21 mouse cellular contexts compared by ENCODE assay signal in the genomic region with DNA sequence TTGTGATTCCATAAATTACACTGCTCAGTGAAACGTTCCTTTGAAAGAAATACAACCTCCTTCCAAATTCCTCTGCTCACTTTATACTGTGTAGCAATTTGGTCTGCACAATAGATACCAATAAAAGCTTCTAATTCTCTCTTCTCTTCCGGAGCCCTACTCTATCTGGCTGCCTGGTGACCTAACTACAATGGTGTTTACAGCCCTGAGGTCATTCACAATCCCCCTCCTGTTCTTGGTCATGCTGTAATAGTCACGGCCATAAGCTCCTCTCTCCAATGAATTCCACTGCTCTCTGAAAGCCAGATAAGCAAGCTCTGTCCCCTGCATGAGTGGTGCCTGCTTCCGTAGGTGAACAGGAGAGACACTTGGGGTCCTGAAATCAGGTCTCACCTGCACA.
DNase-seq lines count a peak whose midpoint lies in the region; ATAC-seq and TF ChIP-seq lines count a peak whose summit lies in the region.
"Had no signal": no experiment of that assay in that cellular context is flagged by ENCODE, and none has a peak within 500 bp of the region (broad histone marks: within the 10 kb centered on the region; RNA-seq: fewer than 3 reads in every experiment).

No protein-coding gene starts in this region.

- no peak overlapping the region for H3K27ac ChIP-seq in heart, postnatal 0 days (ENCODE audit: low read depth)
- no peak overlapping the region for H3K27ac ChIP-seq in heart, adult 2 months
- no peak overlapping the region for H3K27ac ChIP-seq in limb, embryonic 12.5 days
- no peak overlapping the region for H3K27ac ChIP-seq in limb, embryonic 10.5 days
- no peak overlapping the region for H3K27ac ChIP-seq in embryonic facial prominence, embryonic 11.5 days (replicated peaks; ENCODE audit: low read depth, low read length)
- 0 out of 2 replicates have a peak overlapping the region, but pooled peaks have one; percentile 1 for H3K27ac ChIP-seq in midbrain, embryonic 16.5 days (ENCODE audit: low read length)
- H3K27ac ChIP-seq: liver, embryonic 13.5 days; lung, embryonic 15.5 days; macrophage had no signal

- intact Hi-C loops in heart, adult 2 months (cut with DNase I): no loop called here

- H3K9ac ChIP-seq in heart, postnatal 0 days (replicated peaks; ENCODE audit: low read depth, low read length): no peak overlapping the region
- no peak overlapping the region for H3K9ac ChIP-seq in heart, adult 2 months (ENCODE audit: low read depth, low read length)
- H3K9ac ChIP-seq in limb, embryonic 12.5 days (replicated peaks): no peak overlapping the region
- H3K9ac ChIP-seq in embryonic facial prominence, embryonic 11.5 days (replicated peaks; ENCODE audit: low read length): no peak overlapping the region
- no peak overlapping the region for H3K9ac ChIP-seq in midbrain, embryonic 16.5 days (ENCODE audit: low read depth, low read length)
- H3K9ac ChIP-seq: liver, embryonic 13.5 days; lung, embryonic 15.5 days had no signal

- no peaks in the 10 kb centered on the region for H3K79me2 ChIP-seq in heart, adult 2 months (replicated peaks; ENCODE audit: control insufficient read depth, insufficient read depth, low read length)

- TF ChIP-seq CTCF in heart, postnatal 0 days (IDR thresholded peaks at IDR 0.05; ENCODE audit: low read depth): no peak
- no peak for TF ChIP-seq CTCF in heart, adult 2 months (IDR thresholded peaks at IDR 0.05)

- H3K36me3 ChIP-seq in heart, postnatal 0 days (replicated peaks; ENCODE audit: control insufficient read depth, insufficient read depth, low read length): no peaks in the 10 kb centered on the region
- no peaks in the 10 kb centered on the region for H3K36me3 ChIP-seq in heart, adult 2 months (ENCODE audit: control insufficient read depth, insufficient read depth, low read length)
- H3K36me3 ChIP-seq in limb, embryonic 12.5 days: no peaks in the 10 kb centered on the region
- H3K36me3 ChIP-seq in limb, embryonic 10.5 days: no peaks in the 10 kb centered on the region
- H3K36me3 ChIP-seq in embryonic facial prominence, embryonic 11.5 days (replicated peaks; ENCODE audit: control insufficient read depth, insufficient read depth, low read depth, low read length): no peaks in the 10 kb centered on the region
- H3K36me3 ChIP-seq in midbrain, embryonic 16.5 days (ENCODE audit: control insufficient read depth, insufficient read depth, low read length): no peaks in the 10 kb centered on the region
- H3K36me3 ChIP-seq: liver, embryonic 13.5 days; lung, embryonic 15.5 days had no signal

- H3K4me1 ChIP-seq in heart, postnatal 0 days (ENCODE audit: control insufficient read depth, insufficient read depth): 0 out of 2 replicates have a peak, but pooled peaks cover 10% of the 10 kb centered on the region
- peaks cover 1% of the 10 kb centered on the region; the same call in 1 of the 2 replicates for H3K4me1 ChIP-seq in heart, adult 2 months (ENCODE audit: control insufficient read depth, insufficient read depth, low read length)
- peaks cover 19% of the 10 kb centered on the region for H3K4me1 ChIP-seq in limb, embryonic 12.5 days (replicated peaks)
- H3K4me1 ChIP-seq in limb, embryonic 10.5 days: peaks cover 24% of the 10 kb centered on the region
- no peaks in the 10 kb centered on the region for H3K4me1 ChIP-seq in embryonic facial prominence, embryonic 11.5 days (ENCODE audit: control insufficient read depth, insufficient read depth, low read length)
- H3K4me1 ChIP-seq in midbrain, embryonic 16.5 days (ENCODE audit: control insufficient read depth, insufficient read depth, low read length): peaks cover 16% of the 10 kb centered on the region
- H3K4me1 ChIP-seq: liver, embryonic 13.5 days had no signal

- TF ChIP-seq POLR2A in heart, adult 2 months (IDR thresholded peaks at IDR 0.05; ENCODE audit: insufficient read depth, low read depth, low read length): no peak

- peak; percentile 39 for ATAC-seq in heart, postnatal 0 days (ENCODE audit: insufficient read depth, low read depth)
- ATAC-seq in limb, embryonic 12.5 days (ENCODE audit: insufficient number of reproducible peaks, insufficient read depth, low FRiP score, low TSS enrichment, low read depth): 0 out of 2 replicates have a peak, but pooled peaks have one; percentile 20
- no peak for ATAC-seq in embryonic facial prominence, embryonic 11.5 days (replicated peaks; ENCODE audit: insufficient number of reproducible peaks, low FRiP score, low TSS enrichment, low read depth)
- 0 out of 2 replicates have a peak, but pooled peaks have one; percentile 48 for ATAC-seq in midbrain, embryonic 16.5 days
- ATAC-seq: forebrain, embryonic 14.5 days; intestine, embryonic 16.5 days had no signal

- no peaks in the 10 kb centered on the region for H3K27me3 ChIP-seq in heart, postnatal 0 days (ENCODE audit: control insufficient read depth, insufficient read depth, low read length)
- no peaks in the 10 kb centered on the region for H3K27me3 ChIP-seq in heart, adult 2 months (ENCODE audit: control insufficient read depth, insufficient read depth, low read length)
- no peaks in the 10 kb centered on the region for H3K27me3 ChIP-seq in limb, embryonic 12.5 days
- H3K27me3 ChIP-seq in limb, embryonic 10.5 days (ENCODE audit: low read depth, poor library complexity, severe bottlenecking): no peaks in the 10 kb centered on the region
- no peaks in the 10 kb centered on the region for H3K27me3 ChIP-seq in embryonic facial prominence, embryonic 11.5 days (ENCODE audit: control insufficient read depth, insufficient read depth, low read length)
- H3K27me3 ChIP-seq in midbrain, embryonic 16.5 days (ENCODE audit: control insufficient read depth, insufficient read depth, low read depth, low read length): no peaks in the 10 kb centered on the region
- H3K27me3 ChIP-seq: liver, embryonic 13.5 days; lung, embryonic 15.5 days had no signal

- no peak for DNase-seq in heart, postnatal 0 days (ENCODE audit: low spot score)
- DNase-seq in heart, adult 2 months: no peak
- no peak for DNase-seq in limb, embryonic 10.5 days (ENCODE audit: low spot score)
- peak; percentile 36 for DNase-seq in embryonic facial prominence, embryonic 11.5 days (ENCODE audit: low spot score)
- DNase-seq in spleen, adult 12 weeks (ENCODE audit: low spot score): no peak
- DNase-seq in layer of hippocampus, postnatal 14 days (ENCODE audit: low spot score in 2 of 2): no peak
- DNase-seq: adrenal gland, postnatal 25 days; gastrocnemius, postnatal 25 days; heart, postnatal 36 days; left cerebral cortex, postnatal 4 days; liver, embryonic 13.5 days; right cerebral cortex, adult 18-20 months; thymus, adult 18-20 months had no signal

- 15% methylated on average over 4 of the region's 4 CpGs for WGBS in heart, postnatal 0 days
- 29% methylated on average over 4 of the region's 4 CpGs for WGBS in heart, adult 2 months
- WGBS in limb, embryonic 12.5 days: 15% methylated on average over 4 of the region's 4 CpGs
- WGBS in limb, embryonic 10.5 days: 35% methylated on average over 4 of the region's 4 CpGs
- WGBS in embryonic facial prominence, embryonic 11.5 days: 32% methylated on average over 4 of the region's 4 CpGs
- WGBS in midbrain, embryonic 16.5 days: 16% methylated on average over 4 of the region's 4 CpGs

- no peak overlapping the region for H3K4me3 ChIP-seq in heart, postnatal 0 days (ENCODE audit: low read depth, low read length)
- no peak overlapping the region for H3K4me3 ChIP-seq in heart, adult 2 months
- no peak overlapping the region for H3K4me3 ChIP-seq in limb, embryonic 12.5 days (replicated peaks)
- no peak overlapping the region for H3K4me3 ChIP-seq in limb, embryonic 10.5 days
- H3K4me3 ChIP-seq in embryonic facial prominence, embryonic 11.5 days (ENCODE audit: low read depth, low read length): no peak overlapping the region
- H3K4me3 ChIP-seq in midbrain, embryonic 16.5 days (ENCODE audit: low read depth, low read length): no peak overlapping the region
- H3K4me3 ChIP-seq: erythroblast, embryonic 14.5 days; liver, embryonic 13.5 days; lung, embryonic 15.5 days had no signal

- no peaks in the 10 kb centered on the region for H3K9me3 ChIP-seq in heart, postnatal 0 days (replicated peaks; ENCODE audit: control insufficient read depth, low read length)
- no peaks in the 10 kb centered on the region for H3K9me3 ChIP-seq in limb, embryonic 12.5 days
- no peaks in the 10 kb centered on the region for H3K9me3 ChIP-seq in limb, embryonic 10.5 days (replicated peaks)
- H3K9me3 ChIP-seq in embryonic facial prominence, embryonic 11.5 days (replicated peaks; ENCODE audit: control insufficient read depth, low read length): no peaks in the 10 kb centered on the region
- H3K9me3 ChIP-seq in midbrain, embryonic 16.5 days (replicated peaks; ENCODE audit: control insufficient read depth, low read length, poor library complexity, severe bottlenecking): no peaks in the 10 kb centered on the region
- H3K9me3 ChIP-seq: liver, embryonic 13.5 days; lung, embryonic 15.5 days had no signal

- H3K4me2 ChIP-seq in heart, postnatal 0 days (ENCODE audit: low read depth, low read length): no peak overlapping the region
- no peak overlapping the region for H3K4me2 ChIP-seq in limb, embryonic 12.5 days
- H3K4me2 ChIP-seq in embryonic facial prominence, embryonic 11.5 days (ENCODE audit: low read depth, low read length): no peak overlapping the region
- no peak overlapping the region for H3K4me2 ChIP-seq in midbrain, embryonic 16.5 days (ENCODE audit: low read length)
- H3K4me2 ChIP-seq: heart, embryonic 11.5 days; liver, embryonic 13.5 days; lung, embryonic 15.5 days had no signal

- no peak for TF ChIP-seq EP300 in heart, postnatal 0 days (IDR thresholded peaks at IDR 0.05; ENCODE audit: low read depth)
- no peak for TF ChIP-seq EP300 in heart, adult 2 months (IDR thresholded peaks at IDR 0.05; ENCODE audit: insufficient read depth, low read depth, low read length)
